Mouse (Mus musculus): ENCODE measurements around the gene Grik4.

Gene Grik4

DNA sequence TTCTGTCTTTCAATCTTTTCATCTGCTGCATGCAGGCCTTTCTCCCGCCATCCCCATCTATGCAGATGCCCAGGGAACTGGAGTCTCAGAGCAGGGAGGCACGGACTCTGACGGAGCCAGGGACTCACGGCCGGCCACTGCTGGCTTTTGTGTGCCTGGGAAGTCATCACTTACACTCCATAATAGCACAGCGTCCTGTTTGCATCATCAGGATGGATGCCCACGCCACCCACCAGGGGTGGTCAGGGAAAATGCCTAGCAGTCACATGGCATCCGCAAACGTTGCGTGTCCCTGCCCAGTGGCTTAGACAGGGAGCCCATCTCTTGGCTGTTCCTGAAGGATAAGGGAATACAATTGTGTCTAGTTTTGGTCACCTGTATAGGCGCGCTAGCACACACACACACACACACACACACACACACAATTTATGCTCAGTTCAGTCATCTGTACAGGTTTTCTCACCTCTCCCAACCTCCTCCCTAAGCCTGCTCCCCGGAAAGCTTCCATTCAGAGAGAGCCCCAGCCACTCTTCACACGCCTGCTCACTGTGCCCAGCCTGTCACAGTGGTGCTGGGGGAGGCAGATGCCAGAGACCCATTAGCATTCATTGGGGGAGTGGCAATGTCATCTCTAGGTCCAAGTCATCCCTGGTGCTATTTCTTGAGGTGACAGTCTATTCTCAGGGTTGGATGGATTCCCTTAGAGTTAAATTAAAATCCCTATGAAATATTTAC lies 370.5 kb downstream of the Grik4 start:
- no peak for DNase-seq (ENCODE audit: low spot score in 2 of 2)

- peak; percentile 4 to 12 for DNase-seq (ENCODE audit: low spot score in 2 of 2)
These were observed 371.1 kb downstream of the Grik4 start for GRCm38 (mm10) chr9:42573180-42573579.

GRCm38 (mm10) chr9:42565921-42566320 lies 378.4 kb downstream of the Grik4 start:
- no peak for DNase-seq (ENCODE audit: low spot score in 2 of 2)

- no peak for DNase-seq (ENCODE audit: low spot score in 2 of 2)
These were observed 389.1 kb downstream of the Grik4 start for GRCm38 (mm10) chr9:42555186-42555585.

- peak; percentile 3 to 5 for DNase-seq (ENCODE audit: low spot score in 2 of 2)
These were observed 394.2 kb downstream of the Grik4 start for GRCm38 (mm10) chr9:42550116-42550515.

DNA sequence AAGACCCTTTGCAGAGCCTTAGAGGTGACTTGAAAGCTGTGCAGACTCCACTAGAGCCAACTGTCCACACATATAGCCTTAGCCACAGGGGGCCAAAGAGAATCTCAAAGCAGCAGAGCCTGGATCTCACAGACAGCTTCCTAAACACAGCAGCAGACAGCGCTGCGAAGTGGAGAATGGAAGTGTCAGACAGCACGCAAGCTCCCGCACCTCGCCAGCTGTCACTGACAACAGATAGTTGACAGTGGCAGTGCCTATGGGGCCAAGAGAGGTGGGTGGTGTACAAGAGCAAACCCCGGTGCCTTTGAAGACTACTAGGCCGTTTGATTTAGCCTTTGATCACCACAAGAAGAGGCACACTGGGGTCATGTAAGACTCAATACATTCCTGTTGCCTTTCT lies 395.3 kb downstream of the Grik4 start:
- DNase-seq (ENCODE audit: low spot score in 2 of 2) = no peak

DNA sequence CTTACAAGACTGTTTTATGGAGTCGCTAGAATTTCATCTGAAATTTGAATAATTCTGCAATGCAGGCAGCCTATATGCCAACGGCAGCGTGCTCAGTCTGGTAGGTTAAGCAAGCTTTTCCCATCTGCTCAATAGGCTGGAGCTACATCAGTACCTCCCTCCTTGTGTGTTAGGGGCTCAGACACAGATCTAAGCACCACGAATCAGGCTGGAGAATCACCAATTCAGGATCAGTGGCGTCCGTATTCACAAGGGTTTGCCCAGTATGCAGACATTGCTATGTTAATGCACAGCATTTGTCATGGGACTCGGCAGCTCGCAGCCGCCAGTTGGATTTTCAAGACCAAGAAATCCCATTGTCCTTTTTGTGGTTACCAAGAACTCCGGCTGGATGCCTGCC lies 399.8 kb downstream of the Grik4 start:
- DNase-seq (ENCODE audit: low spot score in 2 of 2) = no peak

DNA sequence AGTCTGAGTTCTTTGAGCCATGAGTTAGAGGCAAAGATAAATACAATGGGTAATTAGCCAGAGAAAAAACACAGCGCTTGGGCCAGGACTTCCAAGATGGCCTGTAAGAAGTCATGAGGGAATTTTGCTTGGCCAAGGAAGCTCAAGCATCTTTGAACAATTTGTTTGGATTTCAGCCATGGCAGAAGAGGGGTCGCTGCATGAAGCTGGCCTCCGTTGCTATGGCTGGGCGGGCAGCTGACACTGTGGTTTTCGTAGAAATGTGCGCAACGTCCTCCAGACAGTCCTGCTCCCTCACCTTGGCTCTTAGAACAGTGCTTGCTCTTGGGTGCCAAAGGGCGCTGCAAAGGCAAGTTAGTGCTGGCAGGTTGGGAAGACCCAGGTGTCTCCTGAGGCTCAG lies 410.8 kb downstream of the Grik4 start:
- no peak for DNase-seq (ENCODE audit: low spot score in 2 of 2)

- no peak for DNase-seq (ENCODE audit: low spot score in 2 of 2)
These were observed 411.3 kb downstream of the Grik4 start for GRCm38 (mm10) chr9:42533041-42533440.

DNA sequence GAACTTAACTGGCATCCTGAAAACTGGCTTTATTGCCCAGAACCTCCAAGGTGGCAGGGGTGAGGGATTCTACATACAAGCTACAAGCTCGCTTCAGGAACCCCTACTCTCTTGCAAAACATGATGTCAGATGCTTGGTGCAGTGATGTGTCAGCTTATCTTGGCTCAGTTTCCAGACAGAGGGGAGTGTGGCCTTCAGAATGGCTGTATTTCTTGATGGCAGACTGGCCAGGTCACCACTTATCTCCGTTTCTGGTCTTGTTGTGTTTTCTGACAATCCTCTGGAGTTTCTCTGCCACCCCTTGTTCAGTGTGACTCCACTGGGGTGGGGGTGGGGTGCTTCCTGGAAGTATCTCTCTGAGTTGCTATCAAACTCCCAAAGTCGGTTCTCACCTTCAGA lies 412.3 kb downstream of the Grik4 start:
- DNase-seq (ENCODE audit: low spot score in 2 of 2) = no peak

- no peak for DNase-seq (ENCODE audit: low spot score in 2 of 2)
These were observed 413.8 kb downstream of the Grik4 start for GRCm38 (mm10) chr9:42530221-42531152.

- no peak for DNase-seq (ENCODE audit: low spot score in 2 of 2)
These were observed 423.7 kb downstream of the Grik4 start for GRCm38 (mm10) chr9:42520587-42521084.

GRCm38 (mm10) chr9:42518163-42518562 lies 426.1 kb downstream of the Grik4 start:
- DNase-seq (ENCODE audit: low spot score in 2 of 2) = no peak

GRCm38 (mm10) chr9:42513159-42513558 lies 431.1 kb downstream of the Grik4 start:
- no peak for DNase-seq (ENCODE audit: low spot score in 2 of 2)

GRCm38 (mm10) chr9:42512312-42512711 lies 432.0 kb downstream of the Grik4 start:
- no peak for DNase-seq (ENCODE audit: low spot score in 2 of 2)

DNA sequence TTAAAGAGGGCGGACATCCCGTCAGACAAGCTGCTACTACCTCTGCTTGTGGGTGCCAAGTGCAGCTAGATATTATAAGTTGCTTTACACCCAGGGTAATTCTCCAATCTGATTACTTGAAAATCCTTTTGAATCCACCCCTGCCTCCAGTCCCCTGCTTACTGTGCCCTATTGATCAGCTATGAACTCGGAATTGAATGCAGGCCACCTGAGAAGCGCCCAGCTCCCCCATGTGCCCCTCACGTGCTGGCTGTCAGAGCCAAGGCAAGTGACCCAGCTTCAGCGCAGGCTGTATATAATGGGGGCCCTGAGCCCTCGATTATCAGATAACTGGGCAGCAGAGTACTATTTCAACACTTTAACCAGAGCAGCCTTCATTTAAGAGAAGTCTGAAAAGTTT lies 436.1 kb downstream of the Grik4 start:
- DNase-seq (ENCODE audit: low spot score in 2 of 2) = no peak

- no peak for DNase-seq (ENCODE audit: low spot score in 2 of 2)
These were observed 436.6 kb downstream of the Grik4 start, which contains the start of gene Tbcel for GRCm38 (mm10) chr9:42507709-42508108. TSS of gene Tbcel (minus strand) at chr9:42507809.

DNA sequence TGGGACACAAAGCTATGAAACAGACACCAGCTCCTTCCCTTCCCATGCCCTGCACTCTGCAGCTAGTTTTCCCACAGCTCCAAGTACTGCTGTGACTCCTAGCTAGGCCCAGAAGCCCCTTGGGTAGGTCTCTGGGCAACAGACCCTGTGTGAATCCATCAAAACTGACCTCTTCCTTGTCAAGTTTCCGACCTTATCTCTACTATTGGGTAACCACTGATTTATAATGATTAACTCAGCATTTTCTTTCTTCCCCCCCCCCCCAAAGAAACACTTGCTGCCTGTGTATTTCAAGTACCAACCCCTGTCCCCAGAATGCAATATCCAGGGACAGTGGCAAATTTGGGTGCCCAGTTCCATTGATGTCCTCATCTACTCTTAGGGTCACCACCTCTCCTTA lies 437.3 kb downstream of the Grik4 start:
- DNase-seq (ENCODE audit: low spot score in 2 of 2) = no peak

- DNase-seq (ENCODE audit: low spot score in 2 of 2) = no peak
These were observed 439.3 kb downstream of the Grik4 start for GRCm38 (mm10) chr9:42504971-42505510.

DNA sequence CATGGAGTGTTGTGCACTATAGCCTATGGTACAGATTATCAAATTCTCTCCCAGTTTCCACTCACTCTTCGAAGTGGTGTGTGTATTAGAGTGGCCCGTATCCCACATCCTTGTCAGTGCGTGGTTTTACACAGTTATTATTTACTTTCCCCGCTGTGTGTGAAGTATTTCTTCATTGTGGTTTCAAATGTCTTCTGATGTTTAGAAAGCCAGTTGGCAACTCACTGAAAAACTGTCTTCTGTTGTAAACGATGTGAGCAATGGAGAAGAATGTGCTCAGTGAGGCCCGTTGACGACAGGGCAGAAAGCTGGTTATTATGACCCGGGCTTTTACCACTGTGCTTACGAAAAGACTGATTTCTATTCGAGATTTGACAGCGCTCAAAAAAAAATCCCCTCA lies 439.7 kb downstream of the Grik4 start:
- DNase-seq (ENCODE audit: low spot score in 2 of 2) = no peak

DNA sequence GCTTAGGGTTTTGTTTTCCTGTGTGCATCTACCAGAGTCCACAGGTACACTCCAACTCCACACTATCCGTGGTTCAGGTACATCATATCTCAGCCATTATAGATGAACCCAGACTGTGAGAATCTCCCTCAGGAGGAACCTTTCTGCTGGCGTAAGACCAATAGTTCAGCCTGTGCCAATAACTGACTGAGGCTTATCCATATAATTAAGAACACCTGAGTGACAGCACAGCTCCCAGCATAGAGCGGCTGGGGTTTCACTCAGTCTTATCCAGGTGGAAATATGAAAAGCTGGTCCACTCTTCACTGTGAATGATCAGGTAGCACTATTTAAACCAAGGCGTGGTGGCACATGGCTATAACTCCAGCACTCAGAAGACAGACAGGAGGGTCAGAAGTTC lies 440.6 kb downstream of the Grik4 start:
- DNase-seq (ENCODE audit: low spot score in 2 of 2) = no peak

- DNase-seq (ENCODE audit: low spot score in 2 of 2) = no peak
These were observed 448.0 kb downstream of the Grik4 start for GRCm38 (mm10) chr9:42496296-42496695.

Measured in spleen, postnatal 36 days (tissue).